Mouse (Mus musculus): ENCODE measurements around the gene Hist1h3d.
"Not testable (repeated sequence)": the region's sequence is repeated elsewhere in the genome, so short reads cannot be mapped to it uniquely, and the experiment has no call there.

Gene Hist1h3d

DNA sequence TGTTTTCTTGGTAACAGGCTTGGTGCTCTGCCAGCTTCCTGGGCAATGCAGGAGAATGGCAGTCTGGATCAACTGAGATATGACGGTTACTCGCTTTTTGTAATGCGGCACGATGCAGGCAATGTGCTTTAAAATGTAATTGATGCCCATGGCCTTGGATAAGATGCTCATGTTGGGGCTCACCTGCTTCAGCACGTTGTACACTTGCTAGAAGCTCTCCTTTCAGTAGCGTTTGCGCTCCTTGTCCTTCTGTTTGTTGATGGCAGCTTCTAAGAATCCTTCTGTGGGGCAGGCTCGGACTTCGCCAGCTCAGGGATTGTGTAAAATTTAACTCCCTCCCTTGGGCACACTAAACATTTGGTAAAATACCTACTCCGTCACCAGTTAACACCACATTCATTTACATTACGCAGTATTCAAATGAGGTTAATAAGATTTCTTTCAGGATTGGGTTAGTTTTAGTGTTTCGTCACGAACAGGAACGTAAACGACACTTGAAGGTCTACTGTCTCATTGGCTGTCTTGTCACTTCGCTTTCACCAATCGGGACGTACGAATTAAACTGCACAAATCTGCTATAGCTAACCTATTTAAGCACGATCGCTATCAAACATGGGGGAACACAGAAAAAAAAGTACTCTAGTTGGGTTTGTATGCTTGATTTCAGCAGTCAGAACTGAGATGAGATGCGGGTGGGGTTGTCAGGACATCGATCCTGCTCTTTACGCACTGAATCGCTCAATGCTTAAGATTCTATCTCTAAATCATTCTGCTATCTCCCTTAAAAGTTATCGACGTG is 45.4 kb downstream of the Hist1h3d start, which contains the start of gene Hist1h2be:
Gene Hist1h2be, minus strand, starts transcription at position 392 of the 799 bp plus-strand sequence.
- DNase-seq (ENCODE audit: extremely low read depth, low read depth, low spot score): peak; percentile 89

DNA sequence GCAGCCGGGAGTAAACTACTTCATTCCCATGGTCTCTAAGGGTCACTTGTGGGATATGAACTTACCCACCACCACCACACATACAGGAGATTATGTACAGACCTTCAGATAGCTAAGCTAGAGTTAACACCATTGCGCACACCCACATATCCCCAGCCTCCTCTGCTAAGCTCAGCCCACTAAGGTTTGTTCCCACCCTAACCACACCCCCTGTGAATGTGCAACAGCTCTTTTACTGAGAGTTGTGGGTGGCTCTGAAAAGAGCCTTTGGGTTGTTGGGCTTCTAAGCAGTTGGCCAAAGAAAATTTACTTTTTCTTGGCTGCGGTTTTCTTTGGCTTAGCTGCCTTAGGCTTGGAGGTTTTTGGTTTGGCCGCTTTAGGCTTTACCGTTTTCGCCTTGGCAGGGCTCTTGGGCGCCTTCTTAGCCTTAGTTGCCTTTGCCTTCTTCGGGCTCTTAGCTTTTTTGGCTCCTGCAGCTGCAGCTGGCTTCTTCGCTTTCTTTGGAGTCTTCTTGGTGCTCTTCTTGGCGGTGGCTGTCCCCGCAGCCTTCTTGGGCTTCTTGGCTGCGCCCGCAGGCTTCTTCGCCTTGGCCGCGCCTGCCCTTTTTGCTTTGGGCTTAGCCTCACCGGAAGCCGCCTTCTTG is 46.1 kb downstream of the Hist1h3d start:
- DNase-seq (ENCODE audit: extremely low read depth, low read depth, low spot score): peak; percentile 80

DNA sequence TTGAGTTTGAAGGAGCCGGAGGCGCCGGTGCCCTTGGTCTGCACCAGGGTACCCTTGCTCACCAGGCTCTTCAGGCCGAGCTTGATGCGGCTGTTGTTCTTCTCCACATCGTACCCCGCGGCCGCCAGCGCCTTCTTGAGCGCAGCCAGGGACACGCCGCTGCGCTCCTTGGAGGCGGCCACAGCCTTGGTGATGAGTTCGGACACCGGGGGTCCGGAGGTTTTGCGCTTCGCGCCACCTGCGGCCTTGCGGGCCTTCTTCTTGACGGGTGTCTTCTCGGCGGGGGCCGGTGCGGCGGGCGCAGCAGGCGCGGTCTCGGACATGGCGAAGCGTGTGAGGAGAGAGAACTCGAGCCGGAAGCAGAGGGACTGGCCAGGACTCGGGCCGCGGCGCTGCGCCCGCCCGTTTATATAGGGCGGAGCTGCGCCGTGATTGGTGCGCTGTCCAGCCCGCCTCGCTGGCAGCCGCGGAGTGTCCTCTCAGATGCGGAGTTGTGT is 46.7 kb downstream of the Hist1h3d start, which contains the start of gene Hist1h1e:
Gene Hist1h1e, minus strand, starts transcription at position 384 of the 497 bp plus-strand sequence.
- DNase-seq (ENCODE audit: extremely low read depth, low read depth, low spot score): not testable (repeated sequence)

GRCm38 (mm10) chr13:23622861-23623450 is 47.4 kb downstream of the Hist1h3d start:
- no peak for DNase-seq (ENCODE audit: extremely low read depth, low read depth, low spot score)

Data from fat pad, adult 2 months (tissue).